Mouse (Mus musculus) lung, adult 2 months (tissue): Measurements from ENCODE around the gene Atg9a. TPM values are rescaled to one million over a fixed set of nuclear protein-coding genes. Genes with fewer than 3 reads are reported as not detected.

ENCODE experiments used
- DNase-seq: peaks from one replicate; pipeline ENCODE4 v3.0.0; 2022
- H3K4me1 ChIP-seq: fragments of 200-500 bp; 2 replicates; pipeline ENCODE4 v1.6.1; 2011; ENCODE audit warnings: low read length; ENCODE audit not compliant: control insufficient read depth, insufficient read depth
- H3K4me3 ChIP-seq: fragments of 200-500 bp; replicated peaks from 2 replicates; pipeline ENCODE3; 2011; ENCODE audit warnings: low read depth, mild to moderate bottlenecking, control low read depth, low read length; ENCODE audit errors: extremely low read depth
- CTCF ChIP-seq: fragments of 200-500 bp; IDR thresholded peaks from 2 replicates; pipeline ENCODE4 v1.5.1; 2011; ENCODE audit warnings: mild to moderate bottlenecking, low read length, control low read depth; ENCODE audit not compliant: insufficient read depth
- POLR2A ChIP-seq: fragments of 200-500 bp; IDR thresholded peaks from 2 replicates; pipeline ENCODE4 v1.6.1; 2011; ENCODE audit warnings: low read depth, mild to moderate bottlenecking, control low read depth, low read length, borderline replicate concordance; ENCODE audit errors: extremely low read depth
- WGBS: fragments of 180-500 bp; shearing (Covaris S2); methylation state at CpG from one replicate; pipeline ENCODE4 v1.1.7; 2018; 5-methylcytosine and 5-hydroxymethylcytosine counted together
- polyA plus RNA-seq: library from polyadenylated mRNA; depleted of rRNA; stranded (reverse); fragments of >200 nt; gene quantifications from 2 replicates; pipeline ENCODE4 v1.2.3, GENCODE M21; 2012

Gene Atg9a
- polyA plus RNA-seq, 1 experiment: 73.3 TPM

DNA sequence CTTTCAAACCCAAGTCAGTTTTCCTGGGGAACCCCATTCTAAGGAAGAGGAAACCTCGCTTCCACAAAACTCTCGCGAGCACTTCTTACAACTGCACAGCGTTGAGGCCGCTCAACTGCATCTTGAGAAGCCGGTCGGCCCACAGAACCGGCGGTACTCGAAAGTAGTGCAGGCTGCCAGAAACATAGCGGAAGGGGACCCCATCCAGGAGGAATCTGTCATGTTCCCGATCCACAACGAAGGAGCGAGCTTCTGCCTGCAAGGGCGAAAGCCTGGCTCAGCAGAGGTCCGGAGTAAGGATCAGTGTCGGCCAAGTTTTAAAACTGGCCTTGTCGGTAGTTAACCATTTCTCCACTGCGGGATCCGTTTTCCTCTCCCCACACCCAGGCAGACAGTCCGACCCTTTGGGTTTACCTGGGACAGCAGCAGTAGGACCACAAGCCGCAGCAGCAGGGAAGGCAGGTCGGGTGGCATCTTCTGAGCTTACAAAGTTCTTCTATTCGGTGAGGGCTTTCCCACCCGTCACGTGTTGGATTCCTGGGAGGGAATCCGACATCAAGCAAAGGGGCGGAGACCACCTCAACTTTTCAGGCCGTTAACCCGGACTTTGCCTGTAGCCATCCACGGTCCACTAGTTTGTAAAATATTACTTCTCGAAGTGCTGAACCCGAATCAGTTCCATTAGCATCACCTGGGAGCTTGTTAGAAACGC, 17.1 kb upstream of the Atg9a start:
- TF ChIP-seq POLR2A (no peak), CTCF (no peak)
- Histone ChIP-seq H3K4me1 (peaks cover 13% of the 10 kb centered on the region), H3K4me3 (peak overlapping the region; percentile 69)
- peak; percentile 52 for DNase-seq
- 14% methylated on average over 34 of the region's 34 CpGs for WGBS

DNA sequence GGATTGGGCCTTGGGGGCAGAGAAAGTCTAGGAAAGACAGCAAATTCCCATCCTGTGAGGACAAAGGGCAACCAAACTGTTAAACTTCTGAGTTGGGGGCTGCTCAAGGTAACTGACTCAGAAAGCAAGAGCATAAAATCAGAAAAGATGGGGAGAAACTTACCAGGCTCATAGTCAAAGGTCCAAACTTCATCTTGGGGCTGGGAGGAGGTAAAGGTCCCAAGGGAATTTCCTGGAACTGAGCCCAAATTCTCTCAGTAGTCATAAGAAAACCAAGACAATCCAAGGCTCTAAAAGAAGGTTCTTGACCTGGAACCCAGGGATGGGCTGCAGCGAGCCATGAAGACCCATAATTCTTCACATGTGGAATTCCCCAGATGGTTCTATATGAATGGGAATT, 9.2 kb upstream of the Atg9a start:
- TF ChIP-seq CTCF: no peak
- TF ChIP-seq POLR2A: no peak
- DNase-seq: no peak
- H3K4me3 ChIP-seq: no peak overlapping the region
- H3K4me1 ChIP-seq: no peaks in the 10 kb centered on the region
- 97% methylated on average over 1 of the region's 1 CpGs for WGBS

DNA sequence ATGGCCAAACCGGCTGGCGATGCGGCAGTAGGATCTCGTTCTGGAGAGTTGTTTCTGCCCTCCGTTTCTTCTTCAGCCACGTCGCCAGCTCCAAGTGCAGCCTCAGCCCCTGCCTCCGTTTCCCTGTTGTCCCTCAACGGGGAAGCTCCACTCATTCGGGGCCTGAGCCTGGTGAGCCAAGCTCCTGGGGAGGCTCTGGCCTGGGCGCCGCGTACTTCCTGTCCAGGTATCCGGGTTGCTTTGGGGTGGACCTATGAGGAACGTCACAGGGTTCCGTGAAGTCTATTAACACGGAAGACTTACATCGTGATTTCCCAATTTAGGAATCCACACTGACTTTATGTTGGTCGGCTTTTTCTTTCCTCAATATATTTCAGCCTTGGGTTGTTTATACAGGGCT, 456 bp upstream of the Atg9a start:
- no peak for DNase-seq
- WGBS: under 1% methylated on average over 19 of the region's 19 CpGs
- no peak for TF ChIP-seq CTCF
- TF ChIP-seq POLR2A: peak; percentile 30; the same call in 1 of the 2 replicates
- Histone ChIP-seq H3K4me3 (peak overlapping the region; percentile 99), H3K4me1 (peaks cover 12% of the 10 kb centered on the region)

DNA sequence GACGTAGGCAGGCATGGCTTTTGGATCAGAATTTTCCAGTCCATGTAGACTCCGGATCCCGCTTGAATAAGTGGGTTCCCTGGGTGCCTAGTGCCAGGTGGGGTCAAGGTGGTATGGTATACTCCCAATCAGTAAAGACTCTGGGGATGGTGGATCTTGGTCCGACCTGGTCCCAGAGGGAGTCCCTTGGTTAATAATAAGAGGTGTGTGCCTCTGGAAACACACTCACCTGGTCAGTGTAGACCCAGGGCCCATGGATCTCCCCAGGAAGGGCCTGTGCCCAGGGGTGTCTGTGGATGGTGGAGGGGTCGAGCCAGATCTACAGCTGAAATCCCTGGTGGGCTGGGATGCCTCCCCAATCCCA, 756 bp downstream of the Atg9a start:
- H3K4me3 ChIP-seq: peak overlapping the region; percentile 97
- TF ChIP-seq CTCF: no peak
- TF ChIP-seq POLR2A: no peak
- peaks cover 12% of the 10 kb centered on the region for H3K4me1 ChIP-seq
- DNase-seq: peak; percentile 44
- 40% methylated on average over 5 of the region's 5 CpGs for WGBS

DNA sequence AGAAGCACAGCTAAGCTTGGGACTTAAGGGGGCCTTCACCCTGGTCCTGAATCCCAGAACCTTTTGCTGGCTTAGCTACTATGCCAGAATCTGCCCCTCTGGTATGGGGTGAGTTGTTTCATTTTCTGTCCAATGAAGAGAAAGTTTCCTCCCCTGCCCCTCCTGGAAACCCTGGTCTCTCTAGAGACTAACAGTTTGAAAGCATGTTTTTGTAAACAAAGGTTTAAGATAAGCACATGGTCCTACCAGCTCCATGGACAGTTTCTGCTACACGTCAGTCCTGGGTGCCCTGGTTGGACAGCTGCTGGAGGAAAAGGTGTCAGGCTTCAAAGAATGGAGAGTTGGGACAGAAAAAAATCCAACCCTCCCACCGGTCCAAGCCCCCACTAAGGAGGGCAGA, 1.4 kb downstream of the Atg9a start:
- WGBS: 41% methylated on average over 2 of the region's 2 CpGs
- Histone ChIP-seq H3K4me3 (no peak overlapping the region), H3K4me1 (peaks cover 12% of the 10 kb centered on the region)
- DNase-seq: no peak
- TF ChIP-seq CTCF (no peak), POLR2A (no peak)

DNA sequence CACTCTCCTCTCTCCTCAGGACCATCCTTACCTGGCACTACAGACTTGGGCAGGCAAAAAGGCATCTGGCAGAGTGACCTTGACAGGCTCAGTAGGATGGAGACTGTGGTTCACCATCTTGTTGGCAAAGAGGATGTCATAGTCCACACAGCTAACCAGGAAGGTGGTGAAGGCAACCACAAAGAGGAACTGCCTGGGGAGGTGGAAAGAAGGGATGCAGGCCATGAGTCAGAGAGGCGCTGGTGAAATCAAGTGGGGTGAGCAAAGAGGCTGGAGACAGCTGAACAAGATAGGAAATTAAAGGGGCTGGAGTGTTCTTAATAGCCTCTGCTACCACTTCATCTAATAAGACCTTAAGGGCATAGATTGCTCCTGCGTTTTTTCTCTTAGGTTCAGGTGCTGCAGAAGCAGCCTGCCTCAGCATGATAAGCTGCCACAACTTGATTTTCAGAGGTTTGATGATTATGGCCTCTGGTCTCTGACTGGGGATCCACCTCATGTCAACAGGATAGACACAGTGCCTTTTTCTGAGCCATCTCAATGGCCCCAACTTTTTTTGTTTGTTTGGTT, 4.0 kb downstream of the Atg9a start:
- Histone ChIP-seq H3K4me3 (no peak overlapping the region), H3K4me1 (peaks cover 8% of the 10 kb centered on the region)
- 74% methylated on average over 2 of the region's 2 CpGs for WGBS
- DNase-seq: no peak
- TF ChIP-seq POLR2A (no peak), CTCF (no peak)

DNA sequence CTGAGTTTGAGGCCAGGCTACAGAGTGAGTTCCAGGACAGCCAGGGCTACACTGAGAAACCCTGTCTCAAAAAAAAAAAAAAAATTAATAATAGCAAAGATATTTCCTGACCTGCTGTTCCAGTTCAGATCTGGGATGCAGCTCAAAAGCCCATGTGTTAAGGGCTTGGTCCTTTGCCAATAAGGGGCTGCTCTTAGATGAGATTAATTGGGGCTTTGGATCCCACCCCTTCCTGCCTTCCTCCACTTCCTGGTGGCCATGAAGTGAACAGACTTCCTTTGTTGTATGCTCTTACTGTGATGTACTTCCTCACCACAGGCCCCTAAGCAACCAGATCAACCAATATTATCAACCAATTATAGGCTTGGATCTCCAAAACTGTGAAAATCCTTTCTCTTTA, 4.9 kb downstream of the Atg9a start:
- Histone ChIP-seq H3K4me3 (no peak overlapping the region), H3K4me1 (peaks cover 8% of the 10 kb centered on the region)
- DNase-seq: no peak
- TF ChIP-seq POLR2A (no peak), CTCF (no peak)

DNA sequence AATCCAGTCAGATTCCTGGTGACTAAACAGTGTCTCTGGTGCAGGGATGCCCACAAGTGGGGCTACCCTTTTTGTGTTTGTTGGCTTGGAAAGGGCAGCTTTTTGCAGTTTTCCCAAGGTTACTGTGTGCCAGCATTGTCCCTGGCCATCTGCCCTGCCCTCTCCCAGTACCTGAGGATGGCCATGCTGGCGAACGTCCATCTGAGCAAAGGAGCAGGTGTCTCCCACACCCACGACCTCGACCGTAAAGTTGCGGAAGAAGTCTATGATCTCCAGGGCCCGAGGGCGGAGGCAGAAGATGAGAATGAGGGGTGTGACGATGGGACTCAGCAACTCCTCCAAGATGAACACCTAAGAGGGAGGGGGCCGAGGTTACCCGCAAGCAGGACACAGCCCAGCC, 6.5 kb downstream of the Atg9a start:
- no peak for DNase-seq
- 94% methylated on average over 11 of the region's 11 CpGs for WGBS
- H3K4me3 ChIP-seq: no peak overlapping the region
- TF ChIP-seq CTCF: no peak
- TF ChIP-seq POLR2A: no peak
- 0 out of 2 replicates have a peak, but pooled peaks cover 2% of the 10 kb centered on the region for H3K4me1 ChIP-seq

DNA sequence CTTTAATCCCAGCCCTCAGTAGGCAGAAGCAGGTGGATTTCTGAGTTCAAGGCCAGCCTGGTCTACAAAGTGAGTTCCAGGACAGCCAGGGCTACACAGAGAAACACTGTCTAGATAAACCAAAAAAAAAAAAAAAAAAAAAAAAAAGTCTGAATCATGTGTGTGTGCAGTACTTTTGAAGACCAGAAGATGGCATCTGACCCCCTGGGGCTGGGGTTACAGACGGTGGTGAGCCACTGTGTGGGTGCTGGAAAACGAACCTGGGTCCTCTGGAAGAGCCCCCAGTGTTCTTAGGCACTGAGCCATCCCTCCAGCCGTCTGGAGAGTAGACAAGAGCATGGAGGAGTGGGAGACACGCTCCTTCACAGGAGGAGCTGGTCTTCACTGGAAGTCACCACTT, 9.8 kb downstream of the Atg9a start:
- 71% methylated on average over 4 of the region's 4 CpGs for WGBS
- no peak for DNase-seq
- Histone ChIP-seq H3K4me1 (peaks cover 6% of the 10 kb centered on the region; the same call in 1 of the 2 replicates), H3K4me3 (no peak overlapping the region)
- TF ChIP-seq POLR2A: no peak
- TF ChIP-seq CTCF: 0 out of 2 replicates have a peak, but pooled peaks have one; percentile 8

DNA sequence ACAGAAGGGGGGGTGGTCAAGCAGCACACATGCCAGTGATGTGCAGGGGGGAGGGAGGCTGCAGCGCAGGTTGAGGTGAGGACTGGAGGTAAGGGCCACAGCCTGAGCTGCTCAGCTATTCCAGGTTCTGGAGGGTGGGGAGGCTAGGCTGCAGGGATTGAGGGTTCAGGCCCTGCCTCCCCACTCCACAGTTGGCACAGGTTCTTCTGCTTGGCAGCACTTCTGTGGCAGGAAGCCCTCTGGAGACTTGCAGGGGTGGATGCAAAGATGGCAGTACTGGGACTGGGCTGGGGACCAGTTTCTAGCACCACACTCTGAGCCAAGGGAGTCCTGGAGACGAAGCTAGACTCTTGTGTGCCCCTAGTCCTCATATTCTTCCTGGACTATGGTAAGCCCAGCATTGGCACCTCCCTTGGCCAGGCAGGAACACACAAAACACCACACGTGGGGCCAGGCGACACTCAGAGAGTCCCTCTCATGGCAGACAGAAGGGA, 10.6 kb downstream of the Atg9a start:
- TF ChIP-seq CTCF (no peak), POLR2A (no peak)
- no peak overlapping the region for H3K4me3 ChIP-seq
- no peak for DNase-seq
- peaks cover 6% of the 10 kb centered on the region; the same call in 1 of the 2 replicates for H3K4me1 ChIP-seq
- WGBS: 80% methylated on average over 4 of the region's 4 CpGs
